Mouse (Mus musculus): ENCODE measurements around the gene Ctcf. TPM values are rescaled to one million over a fixed set of nuclear protein-coding genes. Genes with fewer than 3 reads are reported as not detected.

Gene Ctcf
- total RNA-seq, 2 experiments from 2014 or later, result 33.6 to 34.2 TPM

GRCm38 (mm10) chr8:105617451-105618278 lies 18.7 kb upstream of the Ctcf start:
- DNase-seq (ENCODE audit: low spot score), result no peak

- no peak for DNase-seq (ENCODE audit: low spot score)
Observed at GRCm38 (mm10) chr8:105618279-105618634, 18.1 kb upstream of the Ctcf start.

GRCm38 (mm10) chr8:105618892-105619591 lies 17.3 kb upstream of the Ctcf start:
- no peak for DNase-seq (ENCODE audit: low spot score)

GRCm38 (mm10) chr8:105620211-105620610 lies 16.2 kb upstream of the Ctcf start:
- no peak for DNase-seq (ENCODE audit: low spot score)

GRCm38 (mm10) chr8:105620946-105621720 lies 15.2 kb upstream of the Ctcf start:
- DNase-seq (ENCODE audit: low spot score), result no peak

GRCm38 (mm10) chr8:105621841-105622240 lies 14.5 kb upstream of the Ctcf start:
- no peak for DNase-seq (ENCODE audit: low spot score)

- DNase-seq (ENCODE audit: low spot score), result peak; percentile 92
Observed at GRCm38 (mm10) chr8:105622421-105622920, 13.9 kb upstream of the Ctcf start.

GRCm38 (mm10) chr8:105623118-105623517 lies 13.2 kb upstream of the Ctcf start:
- no peak for DNase-seq (ENCODE audit: low spot score)

GRCm38 (mm10) chr8:105623679-105624245 lies 12.6 kb upstream of the Ctcf start:
- no peak for DNase-seq (ENCODE audit: low spot score)

GRCm38 (mm10) chr8:105624401-105624800 lies 12.0 kb upstream of the Ctcf start:
- no peak for DNase-seq (ENCODE audit: low spot score)

- no peak for DNase-seq (ENCODE audit: low spot score)
Observed at GRCm38 (mm10) chr8:105624831-105625230, 11.5 kb upstream of the Ctcf start.

GRCm38 (mm10) chr8:105626086-105626485 lies 10.3 kb upstream of the Ctcf start:
- no peak for DNase-seq (ENCODE audit: low spot score)

GRCm38 (mm10) chr8:105629337-105629736 lies 7.0 kb upstream of the Ctcf start:
- DNase-seq (ENCODE audit: low spot score), result no peak

- no peak for DNase-seq (ENCODE audit: low spot score)
Observed at GRCm38 (mm10) chr8:105634771-105635458, 1.5 kb upstream of the Ctcf start.

GRCm38 (mm10) chr8:105635481-105635880 lies 887 bp upstream of the Ctcf start:
- no peak for DNase-seq (ENCODE audit: low spot score)

GRCm38 (mm10) chr8:105636963-105637510 lies 669 bp downstream of the Ctcf start, which contains the start of gene Agrp:
TSS of gene Agrp (minus strand) at chr8:105637393.
- peak; percentile 36 for DNase-seq (ENCODE audit: low spot score)

- DNase-seq (ENCODE audit: low spot score), result no peak
Observed at GRCm38 (mm10) chr8:105637601-105638041, 1.3 kb downstream of the Ctcf start.

- no peak for DNase-seq (ENCODE audit: low spot score)
Observed at GRCm38 (mm10) chr8:105638510-105638909, 2.1 kb downstream of the Ctcf start.

- DNase-seq (ENCODE audit: low spot score), result no peak
Observed at GRCm38 (mm10) chr8:105639835-105640234, 3.5 kb downstream of the Ctcf start.

- DNase-seq (ENCODE audit: low spot score), result peak; percentile 43
Observed at GRCm38 (mm10) chr8:105640511-105640910, 4.1 kb downstream of the Ctcf start.
